Mouse (Mus musculus) hindbrain, postnatal 0 days (tissue): ENCODE results near the gene Icam5. TPM values are rescaled to one million over a fixed set of nuclear protein-coding genes. Genes with fewer than 3 reads are reported as not detected.
A peak's percentile ranks its signal among the peaks of the same experiment; 100 is the strongest.

Source experiments
- ATAC-seq: fragments of 200-750 bp; cut with Nextera tagmentation; 2 replicates; pipeline ENCODE4 v1.8.0; 2017; ENCODE audit warnings: mild to moderate bottlenecking, moderate TSS enrichment, moderate library complexity
- DNase-seq: peaks from one replicate; pipeline ENCODE4 v3.0.0-alpha.2; 2015; ENCODE audit warnings: low spot score
- H3K27ac ChIP-seq: fragments of 300-500 bp; sonication (generic); 2 replicates; pipeline ENCODE4 v1.5.1; 2014; ENCODE audit warnings: mild to moderate bottlenecking
- H3K27me3 ChIP-seq: fragments of 300-500 bp; sonication (generic); 2 replicates; pipeline ENCODE4 v1.6.1; 2014; ENCODE audit warnings: low read length, mixed read lengths; ENCODE audit not compliant: insufficient read depth
- H3K36me3 ChIP-seq: fragments of 300-500 bp; sonication (generic); 2 replicates; pipeline ENCODE4 v1.6.1; 2014; ENCODE audit warnings: low read length, mixed read lengths; ENCODE audit not compliant: insufficient read depth
- H3K4me1 ChIP-seq: fragments of 300-500 bp; sonication (generic); 2 replicates; pipeline ENCODE4 v1.6.1; 2014; ENCODE audit warnings: antibody characterized with exemption, low read length, mixed read lengths; ENCODE audit not compliant: insufficient read depth
- H3K4me2 ChIP-seq: fragments of 300-500 bp; sonication (generic); 2 replicates; pipeline ENCODE4 v1.6.1; 2014; ENCODE audit warnings: low read depth, mild to moderate bottlenecking, low read length, moderate library complexity, mixed read lengths
- H3K4me3 ChIP-seq: fragments of 300-500 bp; sonication (generic); 2 replicates; pipeline ENCODE4 v1.5.1; 2014; ENCODE audit warnings: low read length
- H3K9ac ChIP-seq: fragments of 300-500 bp; sonication (generic); replicated peaks from 2 replicates; pipeline ENCODE4 v1.6.1; 2014; ENCODE audit warnings: mild to moderate bottlenecking, low read length, moderate library complexity, mixed read lengths
- H3K9me3 ChIP-seq: fragments of 300-500 bp; sonication (generic); 2 replicates; pipeline ENCODE4 v1.6.1; 2016; ENCODE audit warnings: low read length, mixed read lengths
- CTCF ChIP-seq: IDR thresholded peaks from 2 replicates; pipeline ENCODE4 v1.5.1; 2016; ENCODE audit warnings: antibody characterized with exemption, control low read depth, low read depth
- WGBS: fragments of 180-500 bp; shearing (Covaris S2); extraction: QIAGEN DNeasy Blood & Tissue Kit; methylation state at CpG from one replicate; pipeline ENCODE4 v1.1.7; 2014; 5-methylcytosine and 5-hydroxymethylcytosine counted together
- polyA plus RNA-seq: library from polyadenylated mRNA; unstranded; fragments of >200 nt; fragmentation: Nextera tagmentation; extraction: Ambion mirVana; gene quantifications from 2 replicates; pipeline ENCODE4 v1.2.1, GENCODE M21; 2015
- total RNA-seq: library from RNA; depleted of rRNA; stranded (reverse); fragments of >200 nt; gene quantifications from 2 replicates; pipeline ENCODE4 v1.2.3, GENCODE M21; 2014; rRNA removed

Icam5 gene
- 9.1 and 9.7 TPM in 2 replicates for total RNA-seq
- 3.6 and 3.7 TPM in 2 replicates for polyA plus RNA-seq

DNA sequence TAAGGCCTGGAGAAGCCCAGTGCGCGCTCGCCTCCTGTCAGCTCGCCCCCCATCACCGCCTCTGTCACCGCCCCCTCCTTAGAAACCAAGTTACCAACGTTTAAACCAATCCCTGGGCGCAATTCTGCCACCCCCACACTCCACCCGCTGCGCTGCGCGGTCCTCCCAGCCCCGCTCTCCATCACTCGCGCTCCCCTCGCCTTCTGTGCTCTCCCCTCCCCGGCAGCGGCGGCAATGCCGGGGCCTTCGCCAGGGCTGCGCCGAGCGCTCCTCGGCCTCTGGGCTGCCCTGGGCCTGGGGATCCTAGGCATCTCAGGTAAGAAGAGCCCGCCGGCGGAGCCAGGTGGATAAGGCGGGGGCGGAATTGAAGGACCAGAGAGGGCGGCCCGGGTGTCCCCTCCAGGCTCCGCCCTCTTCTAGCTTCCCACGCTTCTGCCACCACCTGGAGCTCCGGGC lies at the start of gene Icam5:
TSS of gene Icam5 (plus strand) at position 178 of the 456 bp plus-strand sequence.
- Histone ChIP-seq H3K4me1 (peaks cover 34% of the 10 kb centered on the region), H3K27ac (peak within 1 kb of the TSS; percentile 68; the same call in 1 of the 2 replicates)
- WGBS = 1% methylated on average over 34 of the region's 35 CpGs

GRCm38 (mm10) chr9:20982171-20982570 lies 49.7 kb upstream of the Icam5 start:
- no peak for TF ChIP-seq CTCF
- Histone ChIP-seq H3K36me3 (no peaks in the 10 kb centered on the region), H3K4me2 (no peak overlapping the region), H3K9me3 (no peaks in the 10 kb centered on the region), H3K27me3 (no peaks in the 10 kb centered on the region), H3K27ac (no peak overlapping the region), H3K4me3 (no peak overlapping the region), H3K9ac (no peak overlapping the region), H3K4me1 (no peaks in the 10 kb centered on the region)
- DNase-seq (no peak), ATAC-seq (no peak)
- WGBS = 60% methylated on average over 3 of the region's 3 CpGs

More for the DNA sequence above, at the start of gene Icam5:
- Histone ChIP-seq H3K4me2 (peak within 1 kb of the TSS; percentile 98), H3K9me3 (no peaks in the 10 kb centered on the region), H3K27me3 (peaks cover 51% of the 10 kb centered on the region), H3K4me3 (peak within 1 kb of the TSS; percentile 56), H3K9ac (peak within 1 kb of the TSS; percentile 59), H3K36me3 (no peaks in the 10 kb centered on the region)
- ATAC-seq = peak; percentile 0
- no peak for TF ChIP-seq CTCF
- peak; percentile 47 for DNase-seq

GRCm38 (mm10) chr9:20983169-20983568 lies 48.7 kb upstream of the Icam5 start:
- Histone ChIP-seq H3K27me3 (no peaks in the 10 kb centered on the region), H3K9ac (no peak overlapping the region), H3K27ac (no peak overlapping the region), H3K36me3 (no peaks in the 10 kb centered on the region), H3K4me3 (no peak overlapping the region), H3K4me2 (no peak overlapping the region), H3K4me1 (no peaks in the 10 kb centered on the region), H3K9me3 (no peaks in the 10 kb centered on the region)
- no peak for TF ChIP-seq CTCF
- WGBS = 67% methylated on average over 5 of the region's 5 CpGs
- DNase-seq = no peak
- no peak for ATAC-seq

DNA sequence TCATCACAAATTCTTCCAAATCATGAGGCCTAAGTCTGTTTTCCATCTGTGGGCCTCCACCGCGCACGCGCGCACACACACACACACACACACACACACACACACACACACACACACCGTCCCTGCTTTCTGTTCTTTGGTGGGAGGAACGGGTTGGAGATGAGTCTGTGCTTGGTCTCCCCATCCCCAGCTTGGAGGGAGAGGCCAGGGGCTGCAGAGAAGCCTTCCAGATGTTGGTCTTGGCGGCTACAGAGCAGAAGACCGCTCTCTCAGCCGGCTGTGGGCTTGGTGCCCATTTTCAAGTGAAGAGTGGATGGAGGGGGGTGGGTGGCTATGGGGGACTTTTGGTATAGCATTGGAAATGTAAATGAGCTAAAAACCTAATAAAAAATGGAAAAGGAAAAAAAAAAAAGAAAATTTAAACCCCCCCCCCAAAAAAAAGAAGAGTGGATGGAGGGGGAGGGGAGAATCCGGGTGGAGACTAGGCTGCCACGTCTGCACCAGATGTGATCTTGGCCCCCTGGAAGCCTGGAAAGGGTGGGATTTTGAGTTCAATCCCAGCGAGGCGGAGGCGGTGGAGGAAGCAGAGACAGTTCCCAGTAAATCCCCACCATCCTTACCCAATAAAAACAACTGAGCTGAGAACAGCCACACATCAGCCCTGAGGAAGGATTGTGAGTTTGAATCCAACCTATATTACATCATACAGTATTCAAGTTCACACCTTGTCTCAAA lies 44.8 kb upstream of the Icam5 start:
- TF ChIP-seq CTCF = no peak
- no peak for DNase-seq
- H3K36me3 ChIP-seq = no peaks in the 10 kb centered on the region
- H3K9me3 ChIP-seq = no peaks in the 10 kb centered on the region
- WGBS = 61% methylated on average over 15 of the region's 15 CpGs
- ATAC-seq = no peak
- no peak overlapping the region for H3K4me2 ChIP-seq
- H3K9ac ChIP-seq = no peak overlapping the region
- H3K27ac ChIP-seq = no peak overlapping the region
- H3K27me3 ChIP-seq = no peaks in the 10 kb centered on the region
- no peaks in the 10 kb centered on the region for H3K4me1 ChIP-seq
- no peak overlapping the region for H3K4me3 ChIP-seq

GRCm38 (mm10) chr9:20987953-20988352 lies 43.9 kb upstream of the Icam5 start:
- Histone ChIP-seq H3K27me3 (no peaks in the 10 kb centered on the region), H3K9ac (no peak overlapping the region), H3K9me3 (no peaks in the 10 kb centered on the region), H3K4me3 (no peak overlapping the region), H3K36me3 (no peaks in the 10 kb centered on the region), H3K4me1 (no peaks in the 10 kb centered on the region), H3K4me2 (no peak overlapping the region), H3K27ac (no peak overlapping the region)
- TF ChIP-seq CTCF = no peak
- WGBS = 27% methylated on average over 7 of the region's 7 CpGs
- DNase-seq (no peak), ATAC-seq (no peak)

DNA sequence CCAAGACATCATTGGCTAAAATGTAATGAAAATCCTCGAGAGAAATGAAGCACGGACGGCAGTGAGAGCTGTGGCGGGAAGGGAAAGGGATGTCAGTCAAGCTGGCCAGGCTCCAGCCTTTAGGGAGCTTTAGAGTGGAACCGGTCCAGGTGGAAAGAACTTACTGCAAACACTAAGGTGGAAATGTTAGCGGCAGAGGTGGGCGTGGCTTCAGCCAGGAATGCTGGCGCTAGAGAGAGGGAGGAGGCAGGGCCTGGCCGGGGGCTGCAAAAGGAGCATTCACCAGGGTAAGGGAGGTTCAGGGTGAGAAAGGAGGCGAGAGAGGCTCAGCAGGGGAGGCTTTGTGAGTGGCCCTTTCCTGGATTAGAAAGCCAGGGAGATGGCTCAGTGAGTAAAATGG lies 41.0 kb upstream of the Icam5 start:
- ATAC-seq (no peak), DNase-seq (peak; percentile 21)
- Histone ChIP-seq H3K4me2 (peak overlapping the region; percentile 27; the same call in 1 of the 2 replicates), H3K36me3 (no peaks in the 10 kb centered on the region), H3K9ac (no peak overlapping the region), H3K9me3 (no peaks in the 10 kb centered on the region), H3K27ac (no peak overlapping the region; the same call in 1 of the 2 replicates), H3K4me3 (no peak overlapping the region), H3K4me1 (no peaks in the 10 kb centered on the region), H3K27me3 (no peaks in the 10 kb centered on the region)
- TF ChIP-seq CTCF = no peak
- 5% methylated on average over 10 of the region's 10 CpGs for WGBS

DNA sequence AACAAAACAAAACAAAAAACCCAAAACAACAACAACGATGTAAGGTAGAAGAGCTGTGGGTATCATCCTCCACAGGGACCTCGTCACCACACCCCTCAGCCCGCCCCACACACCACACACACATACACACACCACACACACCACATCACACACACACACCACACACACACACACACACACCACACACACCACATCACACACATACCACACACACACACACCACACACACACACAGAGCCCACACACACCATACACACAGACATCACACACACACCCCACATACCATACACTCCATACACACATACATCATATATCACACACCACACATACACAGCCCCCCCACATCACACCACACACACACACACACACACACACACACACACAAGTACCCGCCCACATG lies 40.3 kb upstream of the Icam5 start:
- TF ChIP-seq CTCF = no peak
- ATAC-seq (no peak; the same call in 1 of the 2 replicates), DNase-seq (no peak)
- WGBS = 95% methylated on average over 4 of the region's 4 CpGs
- H3K4me2 ChIP-seq = no peak overlapping the region
- no peaks in the 10 kb centered on the region for H3K36me3 ChIP-seq
- no peak overlapping the region for H3K9ac ChIP-seq
- H3K9me3 ChIP-seq = no peaks in the 10 kb centered on the region
- no peak overlapping the region for H3K27ac ChIP-seq
- H3K4me3 ChIP-seq = no peak overlapping the region
- no peaks in the 10 kb centered on the region for H3K27me3 ChIP-seq
- no peaks in the 10 kb centered on the region for H3K4me1 ChIP-seq
